Comparison of ENCODE assay signal across 32 mouse cellular contexts in genomic region chr17:4633771-4634170, GRCm38 (mm10).
DNase-seq lines count a peak whose midpoint lies in the region; TF ChIP-seq lines count a peak whose summit lies in the region.
"Had no signal": no experiment of that assay in that cellular context is flagged by ENCODE, and none has a peak within 500 bp of the region (broad histone marks: within the 10 kb centered on the region; RNA-seq: fewer than 3 reads in every experiment).

No protein-coding gene starts in this region.

- no peaks in the 10 kb centered on the region for H3K36me3 ChIP-seq in splenic B cell, adult 2 months (ENCODE audit: control insufficient read depth, insufficient read depth, low read length, poor library complexity, severe bottlenecking)
- H3K36me3 ChIP-seq: embryonic facial prominence, embryonic 13.5 days; forebrain, embryonic 10.5 days; forebrain, embryonic 15.5 days; hindbrain, embryonic 13.5 days; limb, embryonic 13.5 days; midbrain, embryonic 12.5 days; neural tube, embryonic 15.5 days had no signal

- TF ChIP-seq CTCF in left cerebral cortex, adult 2 months (IDR thresholded peaks at IDR 0.05), result no peak

- no peak overlapping the region for H3K27ac ChIP-seq in left cerebral cortex, adult 2 months
- H3K27ac ChIP-seq: embryonic facial prominence, embryonic 13.5 days; forebrain, embryonic 10.5 days; forebrain, embryonic 15.5 days; gastrocnemius, adult 2 months; hindbrain, embryonic 13.5 days; kidney, postnatal 0 days; limb, embryonic 13.5 days; midbrain, embryonic 12.5 days; neural tube, embryonic 15.5 days had no signal

- DNase-seq in frontal cortex, adult 2 months (ENCODE audit: extremely low spot score in 1 of 2, low spot score in 1 of 2), result peak; percentile 41 to 70
- DNase-seq in frontal cortex, postnatal 25 days (ENCODE audit: low spot score in 2 of 2), result no peak
- peak; percentile 29 to 38 for DNase-seq in right cerebral cortex, adult 2 months (ENCODE audit: low spot score in 2 of 2)
- DNase-seq in right cerebral cortex, postnatal 4 days, result no peak
- peak; percentile 10 to 24 for DNase-seq in left cerebral cortex, adult 2 months (ENCODE audit: extremely low spot score in 1 of 2, low spot score in 2 of 2)
- peak; percentile 5 for DNase-seq in splenic B cell, adult 2 months (ENCODE audit: low read depth, low spot score)
- no peak for DNase-seq in cerebellum, adult 8-10 months
- no peak for DNase-seq in embryo, embryonic 11 days
- DNase-seq: adrenal gland, adult 2 months; adrenal gland, postnatal 36 days; cerebellum, adult 2 months; cerebellum, postnatal 25 days; gastrocnemius, adult 2 months; gastrocnemius, postnatal 36 days; heart, adult 18-20 months; heart, postnatal 4 days; kidney, adult 8-10 months; kidney, postnatal 4 days; layer of hippocampus, postnatal 36 days; lung, postnatal 4 days; retina, postnatal 1 day; thymus, adult 18-20 months; thymus, postnatal 25 days had no signal

- no peak overlapping the region for H3K4me3 ChIP-seq in left cerebral cortex, adult 2 months
- H3K4me3 ChIP-seq: embryonic facial prominence, embryonic 13.5 days; forebrain, embryonic 10.5 days; forebrain, embryonic 15.5 days; gastrocnemius, adult 2 months; hindbrain, embryonic 13.5 days; limb, embryonic 13.5 days; megakaryocyte, embryonic 14.5 days; midbrain, embryonic 12.5 days; neural tube, embryonic 15.5 days had no signal

- intact Hi-C loops in left cerebral cortex, adult 2 months (cut with DNase I), result no loop called here

- H3K27me3 ChIP-seq in splenic B cell, adult 2 months (ENCODE audit: control insufficient read depth, insufficient read depth, low read length, poor library complexity, severe bottlenecking), result no peaks in the 10 kb centered on the region
- H3K27me3 ChIP-seq: embryonic facial prominence, embryonic 13.5 days; forebrain, embryonic 15.5 days; hindbrain, embryonic 13.5 days; limb, embryonic 13.5 days; midbrain, embryonic 12.5 days; neural tube, embryonic 15.5 days had no signal

Comparison
In these comparisons a context has a peak if more than half of its experiments do, and no peak if none do; other contexts are left out.
1. DNase-seq: peak in frontal cortex, adult 2 months (2 of 2), right cerebral cortex, adult 2 months (2 of 2), left cerebral cortex, adult 2 months (2 of 2) and splenic B cell, adult 2 months (single experiment); none in frontal cortex, postnatal 25 days (0 of 2), right cerebral cortex, postnatal 4 days (single experiment), cerebellum, adult 8-10 months (single experiment) and embryo, embryonic 11 days (single experiment).